Mouse (Mus musculus): ENCODE results near the gene Fam89a. TPM values are rescaled to one million over a fixed set of nuclear protein-coding genes. Genes with fewer than 3 reads are reported as not detected.

Gene Fam89a
- polyA plus RNA-seq, 1 experiment from 2014 or later = 0.90 TPM

DNA sequence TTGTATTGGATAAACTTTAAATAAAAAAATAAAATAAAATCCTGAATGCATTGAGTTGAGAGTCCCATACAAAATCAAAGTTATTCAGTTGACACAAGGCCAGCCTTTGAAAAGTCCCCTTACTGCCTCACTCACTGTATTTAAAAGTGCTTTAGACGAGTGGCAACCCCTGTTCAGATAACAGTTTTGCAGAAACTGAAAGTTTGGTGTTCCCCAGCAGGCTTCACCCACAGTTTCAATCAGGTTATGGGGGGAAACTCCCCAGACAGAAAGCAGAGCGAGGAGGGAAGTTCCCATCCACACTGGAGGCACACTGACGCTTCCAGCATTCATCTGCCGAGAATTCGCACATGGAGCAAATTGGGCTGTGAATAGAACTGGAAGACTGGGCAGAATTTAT, 5.0 kb upstream of the Fam89a start:
- no peak overlapping the region for H3K4me2 ChIP-seq (ENCODE audit: low read length)
- no peak overlapping the region for H3K9ac ChIP-seq (ENCODE audit: low read depth, low read length)
- H3K36me3 ChIP-seq (ENCODE audit: control insufficient read depth, insufficient read depth, low read length) = no peaks in the 10 kb centered on the region
- H3K4me3 ChIP-seq (ENCODE audit: low read length) = no peak overlapping the region
- no peak for ATAC-seq
- H3K4me1 ChIP-seq (ENCODE audit: control insufficient read depth, insufficient read depth, low read depth, low read length) = peaks cover 6% of the 10 kb centered on the region
- WGBS = 63% methylated on average over 5 of the region's 5 CpGs
- H3K9me3 ChIP-seq (ENCODE audit: control insufficient read depth, low read length) = no peaks in the 10 kb centered on the region
- H3K27me3 ChIP-seq (replicated peaks; ENCODE audit: control insufficient read depth, insufficient read depth, low read length) = peaks cover 16% of the 10 kb centered on the region
- H3K27ac ChIP-seq (ENCODE audit: low read depth, low read length) = no peak overlapping the region

DNA sequence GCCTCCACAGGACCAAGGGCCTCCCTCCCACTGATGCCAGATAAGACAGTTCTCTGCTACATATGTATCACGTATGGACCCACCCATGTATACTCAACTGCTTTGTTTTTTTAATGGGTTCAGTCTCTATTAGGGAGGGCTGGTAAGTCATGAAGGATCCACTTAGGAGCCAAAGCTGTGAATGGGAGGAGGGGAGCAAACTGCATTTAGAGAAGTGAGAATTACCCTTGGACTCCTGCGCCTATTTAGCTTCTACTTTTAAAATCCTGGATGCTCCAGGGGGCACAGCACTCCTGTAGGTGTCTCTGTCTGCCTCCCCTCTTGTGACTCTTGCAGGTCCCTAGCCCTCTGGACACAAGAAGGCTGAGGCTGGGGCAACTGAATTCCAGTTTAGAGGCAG, 4.5 kb upstream of the Fam89a start:
- no peaks in the 10 kb centered on the region for H3K9me3 ChIP-seq (ENCODE audit: control insufficient read depth, low read length)
- WGBS = 74% methylated on average over 2 of the region's 2 CpGs

GRCm38 (mm10) chr8:124755481-124755880, 3.8 kb upstream of the Fam89a start:
- no peak overlapping the region for H3K9ac ChIP-seq (ENCODE audit: low read depth, low read length)
- no peak for ATAC-seq
- peaks cover 15% of the 10 kb centered on the region for H3K4me1 ChIP-seq (ENCODE audit: control insufficient read depth, insufficient read depth, low read depth, low read length)
- no peak overlapping the region for H3K4me3 ChIP-seq (ENCODE audit: low read length)
- H3K36me3 ChIP-seq (ENCODE audit: control insufficient read depth, insufficient read depth, low read length) = no peaks in the 10 kb centered on the region
- peaks cover 26% of the 10 kb centered on the region for H3K27me3 ChIP-seq (replicated peaks; ENCODE audit: control insufficient read depth, insufficient read depth, low read length)
- no peak overlapping the region for H3K4me2 ChIP-seq (ENCODE audit: low read length)
- H3K27ac ChIP-seq (ENCODE audit: low read depth, low read length) = no peak overlapping the region
- no peaks in the 10 kb centered on the region for H3K9me3 ChIP-seq (ENCODE audit: control insufficient read depth, low read length)
- WGBS = 86% methylated on average over 8 of the region's 8 CpGs

More for the DNA sequence above, 4.5 kb upstream of the Fam89a start:
- no peak for ATAC-seq
- Histone ChIP-seq H3K27me3 (replicated peaks; ENCODE audit: control insufficient read depth, insufficient read depth, low read length) (peaks cover 21% of the 10 kb centered on the region), H3K9ac (ENCODE audit: low read depth, low read length) (no peak overlapping the region), H3K27ac (ENCODE audit: low read depth, low read length) (no peak overlapping the region), H3K36me3 (ENCODE audit: control insufficient read depth, insufficient read depth, low read length) (no peaks in the 10 kb centered on the region), H3K4me2 (ENCODE audit: low read length) (no peak overlapping the region), H3K4me1 (ENCODE audit: control insufficient read depth, insufficient read depth, low read depth, low read length) (peaks cover 11% of the 10 kb centered on the region), H3K4me3 (ENCODE audit: low read length) (no peak overlapping the region)

- Histone ChIP-seq H3K27me3 (replicated peaks; ENCODE audit: control insufficient read depth, insufficient read depth, low read length) (peaks cover 32% of the 10 kb centered on the region), H3K9me3 (ENCODE audit: control insufficient read depth, low read length) (no peaks in the 10 kb centered on the region), H3K36me3 (ENCODE audit: control insufficient read depth, insufficient read depth, low read length) (no peaks in the 10 kb centered on the region), H3K4me1 (ENCODE audit: control insufficient read depth, insufficient read depth, low read depth, low read length) (peaks cover 15% of the 10 kb centered on the region), H3K27ac (ENCODE audit: low read depth, low read length) (no peak overlapping the region), H3K4me3 (ENCODE audit: low read length) (no peak overlapping the region), H3K9ac (ENCODE audit: low read depth, low read length) (no peak overlapping the region), H3K4me2 (ENCODE audit: low read length) (no peak overlapping the region)
- WGBS = 48% methylated on average over 4 of the region's 4 CpGs
- ATAC-seq = no peak
Observed at GRCm38 (mm10) chr8:124754792-124755190, 3.2 kb upstream of the Fam89a start.

DNA sequence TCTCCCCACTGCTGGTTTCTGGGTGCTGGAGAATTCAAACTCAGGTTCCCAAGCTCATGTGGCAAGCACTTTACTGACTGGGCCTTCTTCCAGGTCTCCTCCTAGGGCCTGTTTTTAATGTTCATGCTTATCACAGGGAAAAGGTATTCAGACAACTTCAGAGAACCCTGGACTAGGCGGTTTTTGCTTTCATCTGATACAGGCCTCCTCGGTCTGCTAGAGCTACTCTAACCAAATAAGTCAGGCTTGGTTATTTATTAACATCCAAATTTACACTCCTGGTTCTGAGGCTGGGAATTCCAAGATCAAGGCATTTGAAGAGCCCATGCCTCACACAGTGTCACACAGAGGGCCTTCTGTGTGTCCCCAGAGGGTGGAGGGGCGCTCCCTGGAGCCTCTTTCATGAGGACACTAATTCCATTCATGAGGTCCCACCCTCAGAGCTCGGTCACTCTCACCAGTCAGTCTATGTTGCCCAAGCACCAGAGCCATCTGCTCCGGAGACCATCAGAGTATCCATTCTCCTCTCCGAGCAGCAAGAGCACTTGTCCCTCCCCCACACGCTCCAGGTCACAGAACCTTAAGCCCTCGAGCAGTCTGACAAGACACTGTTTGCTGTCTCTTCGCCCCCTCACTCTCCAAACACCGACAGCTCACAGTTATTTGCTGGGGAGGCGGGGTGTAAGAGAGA, 2.6 kb upstream of the Fam89a start:
- H3K4me3 ChIP-seq (ENCODE audit: low read length) = no peak overlapping the region
- WGBS = 16% methylated on average over 10 of the region's 11 CpGs
- peaks cover 38% of the 10 kb centered on the region for H3K27me3 ChIP-seq (replicated peaks; ENCODE audit: control insufficient read depth, insufficient read depth, low read length)
- no peak overlapping the region for H3K27ac ChIP-seq (ENCODE audit: low read depth, low read length)
- no peak overlapping the region for H3K4me2 ChIP-seq (ENCODE audit: low read length)
- no peaks in the 10 kb centered on the region for H3K36me3 ChIP-seq (ENCODE audit: control insufficient read depth, insufficient read depth, low read length)
- no peak overlapping the region for H3K9ac ChIP-seq (ENCODE audit: low read depth, low read length)
- ATAC-seq = peak; percentile 76
- no peaks in the 10 kb centered on the region for H3K9me3 ChIP-seq (ENCODE audit: control insufficient read depth, low read length)
- H3K4me1 ChIP-seq (ENCODE audit: control insufficient read depth, insufficient read depth, low read depth, low read length) = peaks cover 15% of the 10 kb centered on the region

GRCm38 (mm10) chr8:124752325-124752862, 762 bp upstream of the Fam89a start:
- H3K27ac ChIP-seq (ENCODE audit: low read depth, low read length) = no peak overlapping the region
- WGBS = 35% methylated on average over 21 of the region's 21 CpGs
- H3K36me3 ChIP-seq (ENCODE audit: control insufficient read depth, insufficient read depth, low read length) = no peaks in the 10 kb centered on the region
- H3K9ac ChIP-seq (ENCODE audit: low read depth, low read length) = no peak overlapping the region
- H3K4me2 ChIP-seq (ENCODE audit: low read length) = no peak overlapping the region; the same call in 1 of the 2 replicates
- no peak for ATAC-seq
- peaks cover 38% of the 10 kb centered on the region for H3K27me3 ChIP-seq (replicated peaks; ENCODE audit: control insufficient read depth, insufficient read depth, low read length)
- peaks cover 15% of the 10 kb centered on the region for H3K4me1 ChIP-seq (ENCODE audit: control insufficient read depth, insufficient read depth, low read depth, low read length)
- H3K9me3 ChIP-seq (ENCODE audit: control insufficient read depth, low read length) = no peaks in the 10 kb centered on the region
- H3K4me3 ChIP-seq (ENCODE audit: low read length) = no peak overlapping the region

GRCm38 (mm10) chr8:124751191-124751590, 441 bp downstream of the Fam89a start:
- H3K36me3 ChIP-seq (ENCODE audit: control insufficient read depth, insufficient read depth, low read length) = no peaks in the 10 kb centered on the region
- peaks cover 38% of the 10 kb centered on the region for H3K27me3 ChIP-seq (replicated peaks; ENCODE audit: control insufficient read depth, insufficient read depth, low read length)
- peak overlapping the region; percentile 84 for H3K4me2 ChIP-seq (ENCODE audit: low read length)
- peaks cover 15% of the 10 kb centered on the region for H3K4me1 ChIP-seq (ENCODE audit: control insufficient read depth, insufficient read depth, low read depth, low read length)
- peak overlapping the region; percentile 53 for H3K4me3 ChIP-seq (ENCODE audit: low read length)
- under 1% methylated on average over 27 of the region's 31 CpGs for WGBS
- H3K9ac ChIP-seq (ENCODE audit: low read depth, low read length) = peak overlapping the region; percentile 57
- H3K27ac ChIP-seq (ENCODE audit: low read depth, low read length) = no peak overlapping the region
- H3K9me3 ChIP-seq (ENCODE audit: control insufficient read depth, low read length) = no peaks in the 10 kb centered on the region
- no peak for ATAC-seq

DNA sequence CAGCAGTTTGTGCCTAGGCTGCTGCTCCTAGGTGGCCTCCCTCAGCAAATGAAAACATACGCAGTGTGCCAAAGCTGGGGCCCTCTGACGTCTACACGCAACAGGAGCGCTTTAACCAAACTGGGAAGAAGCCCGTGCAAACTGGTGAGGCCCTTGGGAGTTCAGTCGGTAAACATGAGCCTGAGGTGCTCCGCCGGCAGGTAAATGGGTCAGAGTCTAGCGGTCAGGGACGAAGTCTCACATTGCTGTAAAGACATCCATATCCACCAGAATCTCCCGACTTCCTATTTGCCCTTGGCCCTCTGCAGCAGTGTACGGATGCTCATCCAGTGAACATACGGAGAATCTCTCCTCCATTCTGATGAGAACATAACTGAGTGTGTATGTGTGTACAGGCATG, 5.0 kb downstream of the Fam89a start:
- no peak overlapping the region for H3K27ac ChIP-seq (ENCODE audit: low read depth, low read length)
- 72% methylated on average over 13 of the region's 13 CpGs for WGBS
- H3K9me3 ChIP-seq (ENCODE audit: control insufficient read depth, low read length) = no peaks in the 10 kb centered on the region
- H3K4me3 ChIP-seq (ENCODE audit: low read length) = no peak overlapping the region
- H3K4me2 ChIP-seq (ENCODE audit: low read length) = no peak overlapping the region
- no peaks in the 10 kb centered on the region for H3K36me3 ChIP-seq (ENCODE audit: control insufficient read depth, insufficient read depth, low read length)
- peaks cover 22% of the 10 kb centered on the region for H3K27me3 ChIP-seq (replicated peaks; ENCODE audit: control insufficient read depth, insufficient read depth, low read length)
- H3K9ac ChIP-seq (ENCODE audit: low read depth, low read length) = no peak overlapping the region
- H3K4me1 ChIP-seq (ENCODE audit: control insufficient read depth, insufficient read depth, low read depth, low read length) = peaks cover 9% of the 10 kb centered on the region
- no peak for ATAC-seq

DNA sequence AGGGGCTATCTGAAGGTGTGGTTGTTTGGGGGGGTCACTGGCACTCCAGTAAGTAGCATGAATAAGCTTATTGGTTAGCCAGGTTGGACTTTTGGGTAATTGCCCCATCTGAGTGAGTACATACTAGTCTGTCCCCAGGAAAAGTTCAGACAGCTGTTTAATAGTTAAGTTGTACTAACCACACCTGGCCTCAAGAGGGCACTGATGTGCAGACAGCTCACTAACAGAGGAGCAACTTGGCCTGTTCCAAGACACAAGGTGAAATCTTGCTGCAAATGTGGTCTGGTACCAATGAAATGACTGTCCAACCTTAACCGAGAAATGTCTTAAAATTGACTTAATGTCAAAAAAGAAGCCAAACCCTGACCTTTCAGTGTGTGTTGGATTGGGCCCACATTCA, 12.4 kb downstream of the Fam89a start:
- Histone ChIP-seq H3K4me2 (ENCODE audit: low read length) (no peak overlapping the region), H3K4me1 (ENCODE audit: control insufficient read depth, insufficient read depth, low read depth, low read length) (no peaks in the 10 kb centered on the region), H3K36me3 (ENCODE audit: control insufficient read depth, insufficient read depth, low read length) (peaks cover 3% of the 10 kb centered on the region), H3K27ac (ENCODE audit: low read depth, low read length) (no peak overlapping the region), H3K27me3 (replicated peaks; ENCODE audit: control insufficient read depth, insufficient read depth, low read length) (no peaks in the 10 kb centered on the region), H3K9me3 (ENCODE audit: control insufficient read depth, low read length) (no peaks in the 10 kb centered on the region), H3K9ac (ENCODE audit: low read depth, low read length) (no peak overlapping the region), H3K4me3 (ENCODE audit: low read length) (no peak overlapping the region)
- 90% methylated on average over 1 of the region's 1 CpGs for WGBS
- ATAC-seq = no peak
